Mouse (Mus musculus) left cerebral cortex, postnatal 25 days (tissue): ENCODE measurements at regions not wholly inside any gene's neighbourhood (a gene's known extent, or its start where the extent isn't known, plus 50 kb on each side); places are given as distances from the start of the nearest gene placed in this dataset.

Source experiments
- DNase-seq, 2 experiments: peaks; one replicate each; pipeline ENCODE4 v3.0.0; 2022; ENCODE audit warnings: low spot score in 2 of 2, mixed read lengths in 1 of 2
- intact Hi-C: fragments of 180-260 bp; cut with DNase I; formaldehyde crosslinking; loops from one replicate; pipeline ENCODE4 v1.15.1; 2025

DNA sequence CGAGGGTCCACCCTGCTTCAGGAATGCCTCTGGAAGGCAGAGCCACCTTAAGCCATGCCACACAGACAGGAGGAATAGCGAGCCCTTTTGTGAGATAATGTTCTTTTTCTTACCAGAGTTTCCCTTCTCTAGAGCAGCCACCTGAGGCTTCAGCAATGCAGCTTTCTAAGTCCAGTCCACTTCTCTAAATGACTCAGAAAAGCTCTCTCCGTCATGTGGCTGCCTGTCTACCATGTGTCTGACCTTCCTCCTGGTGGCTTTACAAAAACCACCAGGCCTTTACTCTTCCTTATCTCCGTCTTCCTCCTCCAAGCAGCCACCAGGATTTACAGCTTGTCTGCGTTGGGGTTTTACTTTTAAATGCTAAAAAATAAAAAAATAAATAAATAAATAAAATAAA, 93.4 kb upstream of the Mark1 start:
- DNase-seq: no peak
- intact Hi-C loops: no loop called here

DNA sequence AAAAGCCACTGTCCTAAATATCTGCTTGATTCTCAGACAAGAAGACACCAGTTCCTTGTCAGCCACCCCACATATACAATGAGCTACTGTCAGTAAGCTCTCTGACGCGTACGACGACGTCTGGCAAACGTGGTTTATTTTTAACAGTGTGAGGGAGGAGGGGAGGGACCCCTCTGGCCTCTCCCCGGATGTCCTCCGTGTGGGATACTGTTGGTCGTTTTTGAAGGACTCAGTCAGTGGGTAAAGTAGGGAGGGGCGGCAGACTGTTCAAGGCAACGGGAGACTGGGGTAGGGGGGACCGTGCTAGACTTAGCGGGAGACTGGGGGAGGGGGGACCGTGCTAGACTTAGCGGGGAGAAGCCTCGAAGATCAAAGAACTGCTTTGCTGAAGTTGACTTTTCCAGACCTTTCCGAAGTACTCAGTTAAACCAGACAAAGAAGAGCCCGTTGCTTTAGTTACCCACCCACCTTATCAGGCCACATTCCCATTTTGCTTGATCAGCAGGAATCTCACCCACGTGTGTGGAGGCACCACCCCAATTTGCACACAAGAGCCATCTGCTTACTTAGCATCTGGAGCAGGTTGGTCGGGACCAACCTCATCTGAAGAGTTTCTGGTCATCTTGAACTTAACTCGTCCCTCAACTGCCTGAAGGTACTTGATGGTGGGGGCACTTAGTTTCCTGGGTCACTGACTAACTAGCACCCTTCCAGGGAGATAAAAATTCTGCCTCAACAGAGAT, 92.6 kb upstream of the Mark1 start:
- intact Hi-C loops: no loop called here
- no peak for DNase-seq

DNA sequence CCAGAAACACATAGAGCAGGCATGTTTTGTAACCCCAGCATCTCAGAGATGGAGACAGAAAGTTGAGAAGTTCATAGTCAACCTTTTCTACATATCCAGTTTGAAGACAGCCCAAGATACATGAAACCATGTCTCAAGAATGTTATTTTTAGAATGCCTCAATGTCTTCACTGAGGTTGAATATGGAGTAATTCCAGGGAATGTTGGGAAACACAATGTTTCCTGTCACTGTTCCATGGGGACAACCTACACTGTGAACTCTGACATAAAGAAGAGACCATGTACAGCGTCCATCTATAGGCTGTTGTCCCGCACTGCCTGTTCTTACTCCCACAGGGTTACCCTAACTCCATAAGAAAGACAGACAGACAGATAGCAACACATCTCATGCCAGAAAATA, 89.8 kb upstream of the Mark1 start:
- intact Hi-C loops: no loop called here
- DNase-seq: no peak

DNA sequence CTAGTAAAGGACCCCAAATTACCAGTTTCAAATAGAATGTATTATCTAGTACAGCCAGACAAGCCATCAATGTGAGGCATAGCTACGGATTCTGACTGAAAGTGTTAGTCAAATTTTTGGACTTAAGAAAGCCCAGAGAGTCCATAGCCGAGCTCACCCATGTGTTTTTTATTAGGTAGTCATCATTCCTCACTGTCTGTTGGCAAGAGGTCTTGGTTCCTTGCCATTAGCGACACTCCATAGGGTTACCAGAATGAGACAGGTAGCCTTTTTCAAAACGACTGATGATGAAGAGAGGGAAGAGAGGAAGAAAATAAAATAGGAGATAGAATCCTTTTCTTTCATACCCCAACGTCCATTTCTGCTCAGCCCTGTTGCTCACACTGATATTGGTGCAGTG, 83.8 kb upstream of the Mark1 start:
- DNase-seq: no peak
- intact Hi-C loops: no loop called here

DNA sequence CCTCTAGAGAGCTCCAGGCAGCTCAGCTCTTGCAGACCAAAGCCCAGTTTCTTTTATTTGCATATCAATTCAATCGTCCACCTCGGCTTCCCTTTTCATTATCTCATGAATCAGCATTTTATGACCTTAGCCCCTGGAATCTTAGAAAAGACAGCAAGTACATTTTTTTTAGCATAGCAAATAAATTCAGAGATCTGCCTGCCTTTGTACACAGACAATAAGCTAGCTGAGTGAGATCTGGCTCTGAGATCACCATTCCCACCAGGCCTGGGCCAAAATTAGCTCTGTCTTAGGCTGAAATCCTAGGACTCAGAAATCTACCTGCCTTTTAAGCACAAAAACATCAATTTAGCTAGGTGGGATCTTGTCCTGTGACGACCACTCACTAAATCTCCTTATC, 80.7 kb upstream of the Mark1 start:
- intact Hi-C loops: no loop called here

DNA sequence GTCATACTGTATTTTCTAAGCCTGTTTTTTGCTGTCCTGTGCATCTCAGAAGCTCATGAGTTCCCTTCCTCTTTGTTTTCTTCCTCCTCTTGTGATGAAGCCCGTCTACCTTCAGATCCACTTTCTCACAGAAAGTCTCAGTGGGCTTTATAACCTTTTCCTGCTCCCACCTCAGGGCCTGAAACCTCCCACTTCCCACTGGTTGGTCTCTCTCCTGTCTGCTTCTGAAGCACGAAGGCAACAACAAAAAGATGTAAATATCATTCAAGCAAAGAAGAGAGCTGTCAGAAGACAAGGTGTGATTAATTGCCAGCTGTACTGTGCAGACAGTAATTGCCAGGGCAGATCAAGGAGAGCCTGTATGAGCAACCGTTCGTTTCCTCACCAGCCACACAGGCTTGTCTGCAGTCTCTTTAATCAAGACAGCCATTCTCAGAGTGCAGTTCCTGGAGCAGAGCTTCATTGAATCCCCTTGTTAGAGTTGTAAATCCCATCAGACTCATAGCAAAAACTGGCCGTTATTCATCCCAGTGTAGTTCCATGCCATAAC, 80.0 kb upstream of the Mark1 start:
- no peak for DNase-seq
- intact Hi-C loops: no loop called here

More for the DNA sequence above, 80.7 kb upstream of the Mark1 start:
- DNase-seq: no peak

DNA sequence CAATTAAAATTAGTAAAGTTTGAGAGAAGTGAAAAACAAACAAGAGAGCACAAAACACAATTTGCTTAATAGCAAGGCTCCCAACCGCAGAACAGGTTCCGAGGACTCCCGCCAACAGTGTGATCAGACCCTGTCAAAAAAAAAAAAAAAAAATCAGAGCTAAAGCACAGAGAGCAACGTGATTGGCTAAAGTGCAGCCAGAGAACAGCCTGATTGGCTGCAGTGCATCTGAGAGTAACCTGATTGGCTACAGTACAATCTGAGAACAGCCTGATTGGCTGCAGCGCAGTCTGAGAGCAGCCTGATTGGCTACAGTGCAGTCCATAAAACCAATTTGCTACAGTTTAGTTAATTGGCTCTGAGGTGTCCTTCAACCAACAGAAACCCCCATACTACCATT, 74.6 kb upstream of the Mark1 start:
- intact Hi-C loops: loop anchor here (5.0 kb wide), 1 partner anchor 103 kb away; no protein-coding TSS in a partner anchor
- no peak for DNase-seq

DNA sequence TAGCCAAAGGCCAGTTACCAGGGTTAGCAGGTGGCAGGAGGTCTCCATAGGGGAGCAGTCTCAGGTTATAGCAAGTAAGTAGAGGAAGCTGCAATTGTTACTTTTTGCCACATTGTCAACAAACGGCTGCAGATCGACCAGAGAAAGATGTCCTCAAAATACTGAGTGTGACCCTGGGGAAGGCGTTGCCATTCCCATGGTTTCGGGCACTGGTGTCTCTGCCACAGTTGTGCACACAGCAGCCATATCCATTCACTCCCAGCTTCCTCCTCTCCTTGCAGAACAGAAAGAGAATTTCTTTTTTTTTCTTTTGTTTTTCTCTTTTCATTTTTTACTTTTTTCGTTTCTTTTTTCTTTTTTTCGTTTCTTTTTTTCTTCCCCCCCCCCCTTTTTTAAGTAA, 73.4 kb upstream of the Mark1 start:
- no peak for DNase-seq
- intact Hi-C loops: loop anchor here (5.0 kb wide), 1 partner anchor 105 kb away; no protein-coding TSS in a partner anchor

DNA sequence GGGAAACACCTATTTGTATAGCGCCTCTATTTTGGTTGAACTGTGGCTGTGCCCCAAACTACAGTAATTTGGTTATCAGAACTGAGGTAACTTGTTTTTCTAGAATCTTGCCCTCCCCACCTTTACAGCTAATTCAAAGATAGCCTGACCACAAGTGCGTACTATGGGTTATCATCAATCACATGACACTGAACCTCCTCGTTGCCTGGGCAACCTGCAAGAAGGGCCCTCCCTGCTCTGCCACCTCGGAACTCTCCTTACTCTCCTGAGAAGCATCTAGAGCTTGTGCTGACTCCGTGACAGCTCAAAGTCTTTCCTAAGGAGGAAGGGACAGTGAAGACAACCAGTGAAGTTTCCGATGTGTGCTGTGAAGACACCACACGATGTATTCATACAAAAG, 72.2 kb upstream of the Mark1 start:
- intact Hi-C loops: loop anchor here (5.0 kb wide), 1 partner anchor 106 kb away; no protein-coding TSS in a partner anchor
- no peak for DNase-seq

DNA sequence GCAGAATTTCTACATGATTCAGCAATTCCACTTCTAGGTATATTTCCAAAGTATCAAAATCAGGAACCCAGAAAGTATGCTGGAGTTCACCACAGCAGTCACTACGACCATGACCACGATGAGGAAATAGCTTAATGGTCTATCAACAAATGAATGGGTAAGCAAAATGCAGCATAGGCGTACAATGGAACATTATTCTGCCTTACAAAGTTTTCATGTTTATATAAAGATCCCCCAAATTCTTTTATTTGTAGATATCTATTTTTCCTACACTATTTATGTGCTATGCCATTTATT, 71.4 kb upstream of the Mark1 start:
- intact Hi-C loops: loop anchor here (5.0 kb wide), 1 partner anchor 106 kb away; no protein-coding TSS in a partner anchor
- no peak for DNase-seq

DNA sequence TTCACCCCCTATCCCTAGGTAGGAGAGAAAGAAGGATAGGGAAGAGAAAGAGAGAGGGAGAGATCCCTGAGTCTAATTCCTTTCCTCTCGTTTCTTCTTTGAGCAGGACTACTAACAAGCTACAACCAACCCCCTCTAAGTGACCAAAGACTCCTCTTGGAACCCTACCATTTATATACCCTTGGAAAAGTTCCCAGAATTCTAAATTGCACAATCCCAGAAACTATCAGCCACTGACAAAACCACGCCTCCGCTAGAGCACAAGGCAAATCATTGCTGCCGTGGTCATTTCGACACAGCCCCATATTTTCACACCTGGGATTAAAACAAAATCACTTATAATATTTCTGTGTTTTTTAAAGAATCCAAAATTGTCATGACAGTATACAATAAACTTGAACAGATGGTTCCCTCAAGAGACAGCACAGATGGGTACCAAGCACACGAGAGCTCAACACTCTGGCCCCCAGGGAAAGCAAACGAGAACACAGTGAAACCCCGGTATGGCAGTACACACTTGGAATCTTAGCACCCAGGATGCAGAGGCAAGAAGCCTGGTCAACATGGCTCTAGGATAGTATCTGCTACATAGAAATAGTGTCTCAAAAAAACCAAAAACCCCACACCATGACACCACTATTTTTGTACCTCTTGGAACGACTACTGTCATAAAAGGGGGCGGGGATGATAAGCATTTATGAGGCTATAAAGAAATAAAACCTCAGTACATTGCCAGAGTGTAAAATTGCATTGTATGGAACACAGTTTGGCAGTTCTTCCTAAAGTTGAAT, 70.9 kb upstream of the Mark1 start:
- intact Hi-C loops: loop anchor here (5.0 kb wide), 1 partner anchor 107 kb away; no protein-coding TSS in a partner anchor
- peak; percentile 9 to 50 for DNase-seq

DNA sequence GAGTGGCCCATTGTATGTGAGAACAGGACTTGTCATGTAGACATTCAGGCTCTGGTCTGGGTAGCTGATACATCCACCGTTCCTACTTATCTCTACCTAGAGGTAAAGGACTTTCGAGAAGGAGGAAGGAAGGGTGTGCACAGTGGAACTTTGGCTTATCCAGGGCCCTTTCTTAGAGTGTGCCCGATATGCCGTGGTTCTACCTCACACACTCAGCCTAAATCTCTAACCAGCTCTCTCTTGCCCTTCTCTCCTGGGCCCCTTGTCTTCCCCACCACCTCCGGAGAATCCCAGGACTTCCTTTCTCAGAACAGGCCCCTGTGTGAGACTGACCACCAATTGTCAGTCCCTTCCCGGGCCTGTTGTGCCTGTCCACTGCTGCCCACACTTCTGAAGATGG, 68.8 kb upstream of the Mark1 start:
- DNase-seq: no peak
- intact Hi-C loops: no loop called here

DNA sequence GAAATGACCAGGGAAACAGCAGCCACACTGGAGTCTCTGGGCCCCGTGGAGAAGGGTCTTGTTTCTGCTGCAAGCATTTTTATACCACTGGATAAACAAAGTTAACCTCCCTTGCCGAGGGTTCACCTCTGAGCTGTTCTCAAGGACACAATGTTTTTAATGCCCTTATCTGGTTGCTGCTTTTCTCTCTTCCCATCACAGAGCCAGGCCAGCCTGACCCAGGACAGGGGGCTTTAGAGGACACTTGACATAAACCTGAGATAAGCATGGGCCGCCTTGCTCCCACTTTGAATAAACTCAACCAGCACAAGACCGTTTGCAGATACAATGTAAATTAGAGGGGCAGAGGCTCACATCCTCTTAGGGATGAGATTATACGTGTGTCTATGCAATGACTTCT, 68.3 kb upstream of the Mark1 start:
- intact Hi-C loops: no loop called here
- DNase-seq: no peak

DNA sequence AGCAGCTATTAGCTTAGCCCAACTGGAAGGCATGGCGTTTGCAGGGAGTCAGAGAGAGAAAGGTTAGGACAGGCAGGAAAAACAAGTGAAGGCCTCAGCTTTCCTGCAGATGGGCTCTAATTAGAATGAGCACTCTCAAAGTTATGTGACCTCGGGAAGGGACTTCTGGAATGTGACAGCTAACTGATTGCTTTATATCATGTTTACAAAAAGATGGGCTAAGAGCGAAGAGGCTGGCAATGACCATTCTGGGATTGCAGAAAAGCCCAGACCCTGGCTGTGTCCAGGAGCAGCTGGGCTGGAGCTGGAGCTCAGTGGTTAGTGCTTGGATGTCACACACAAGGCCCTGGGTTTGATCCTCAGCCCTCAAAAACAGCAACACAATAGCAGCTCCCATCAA, 65.7 kb upstream of the Mark1 start:
- DNase-seq: no peak
- intact Hi-C loops: no loop called here

DNA sequence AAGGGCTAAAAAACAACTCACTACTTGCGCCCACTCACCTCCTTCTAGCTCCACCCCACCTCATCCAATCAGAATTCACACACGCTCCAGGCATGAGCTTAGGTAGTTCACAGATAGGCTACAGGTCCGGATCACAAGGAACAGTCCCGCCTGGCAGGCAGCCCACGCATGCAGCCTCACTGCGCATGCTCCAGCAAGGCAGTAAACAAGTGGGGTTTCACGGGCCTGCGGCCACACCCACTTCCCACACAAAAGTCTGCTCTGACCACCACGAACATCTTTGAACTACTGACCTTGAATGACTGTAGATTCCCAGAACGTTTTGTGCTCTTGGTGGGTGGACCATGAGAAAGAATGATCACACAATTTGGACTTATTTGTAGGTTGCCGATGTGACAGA, 62.7 kb upstream of the Mark1 start:
- no peak for DNase-seq
- intact Hi-C loops: no loop called here

DNA sequence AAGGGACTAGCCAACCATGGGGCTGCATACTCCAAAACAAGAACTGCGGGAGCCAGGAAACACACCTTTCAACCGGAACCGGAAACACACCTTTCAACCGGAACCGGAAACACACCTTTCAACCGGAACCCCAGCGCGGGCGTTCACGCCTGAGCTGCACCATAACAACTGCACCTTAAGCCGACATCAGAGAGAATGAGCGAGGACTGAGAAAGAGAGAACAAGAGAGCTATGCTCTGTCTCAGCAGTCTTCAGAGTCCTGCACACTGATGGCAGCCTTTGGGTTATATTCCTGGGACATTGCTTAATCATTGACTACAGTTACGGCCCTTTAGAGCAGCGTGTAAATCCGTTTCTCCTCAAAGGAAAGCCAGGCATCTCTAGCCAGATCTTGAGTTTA, 58.1 kb upstream of the Mark1 start:
- intact Hi-C loops: no loop called here
- DNase-seq: no peak

DNA sequence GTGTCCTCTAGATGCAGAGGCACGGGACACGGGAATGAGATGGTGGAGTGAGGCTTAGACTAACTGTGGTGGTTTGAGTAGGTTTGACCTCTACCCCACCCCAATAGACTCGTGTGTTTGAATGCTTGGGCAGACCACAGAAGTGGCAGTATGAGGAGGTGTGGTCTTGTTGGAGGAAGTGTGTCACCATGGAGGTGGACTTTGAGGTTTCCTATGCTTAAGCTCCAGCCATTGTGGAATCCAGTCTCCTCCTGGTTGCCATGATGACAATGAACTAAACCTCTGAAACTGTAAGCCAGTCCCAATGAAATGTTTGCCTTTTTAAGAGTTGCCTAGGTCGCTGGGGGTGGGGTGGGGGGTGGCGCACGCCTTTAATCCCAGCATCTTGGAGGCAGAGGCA, 53.3 kb upstream of the Mark1 start:
- intact Hi-C loops: no loop called here
- DNase-seq: no peak

DNA sequence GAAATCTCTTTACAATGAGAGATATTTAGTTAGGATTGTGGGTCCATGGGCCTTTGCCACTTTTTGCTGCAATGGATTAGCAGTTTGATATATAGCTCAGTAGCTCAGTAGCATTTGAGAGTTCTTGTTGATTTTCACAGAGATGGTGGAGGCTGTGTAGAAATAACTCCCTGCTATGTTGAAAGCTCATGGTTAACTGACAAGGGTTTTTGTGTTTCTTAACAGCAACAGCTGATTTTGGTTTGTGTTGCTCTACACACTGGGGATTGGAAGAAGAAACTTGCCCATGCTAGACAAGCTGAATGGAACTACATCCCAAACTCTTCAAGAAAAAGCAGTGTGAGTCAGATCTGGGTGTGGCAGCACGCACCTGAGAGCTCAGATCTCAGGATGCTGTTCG, 50.6 kb upstream of the Mark1 start:
- DNase-seq: no peak

More for the DNA sequence above, 50.6 kb upstream of the Mark1 start:
- intact Hi-C loops: no loop called here
